Comparison of ENCODE assay signal across 10 mouse cellular contexts in genomic region chr16:37973855-37974519, GRCm38 (mm10). TPM values are rescaled to one million over a fixed set of nuclear protein-coding genes. Genes with fewer than 3 reads are reported as not detected.
DNase-seq lines count a peak whose midpoint lies in the region; ATAC-seq lines count a peak whose summit lies in the region.
"Had no signal": no experiment of that assay in that cellular context is flagged by ENCODE, and none has a peak within 500 bp of the region (broad histone marks: within the 10 kb centered on the region; RNA-seq: fewer than 3 reads in every experiment).

No protein-coding gene starts in this region.

- H3K36me3 ChIP-seq in kidney, embryonic 16.5 days (ENCODE audit: insufficient read depth, low read length), result no peaks in the 10 kb centered on the region
- H3K36me3 ChIP-seq in heart, embryonic 14.5 days (ENCODE audit: control insufficient read depth, insufficient read depth, low read length), result no peaks in the 10 kb centered on the region

- no peak overlapping the region for H3K27ac ChIP-seq in kidney, embryonic 16.5 days (ENCODE audit: low read length)
- H3K27ac ChIP-seq in heart, embryonic 14.5 days (replicated peaks in 1 of 2; ENCODE audit: control insufficient read depth in 1 of 2, insufficient read depth in 1 of 2, low read depth in 2 of 2, low read length in 2 of 2), result peak overlapping the region in 1 of 2 experiments; percentile 4; a peak in 1 of 4 replicates

- WGBS in kidney, embryonic 16.5 days, result 50% methylated on average over 11 of the region's 11 CpGs
- whole genome bisulfite sequencing in heart, embryonic 14.5 days, result 36% methylated on average over 11 of the region's 11 CpGs

- peaks cover 5% of the 10 kb centered on the region; the same call in 1 of the 2 replicates for H3K4me1 ChIP-seq in kidney, embryonic 16.5 days (ENCODE audit: insufficient read depth, low read length)
- H3K4me1 ChIP-seq in heart, embryonic 14.5 days (ENCODE audit: control insufficient read depth in 2 of 2, insufficient read depth in 2 of 2, low read length in 2 of 2), result peaks cover 0 to 4% of the 10 kb centered on the region in 2 experiments; a peak in 1 of 4 replicates

- H3K9me3 ChIP-seq in kidney, embryonic 16.5 days (ENCODE audit: low read length), result no peaks in the 10 kb centered on the region
- no peaks in the 10 kb centered on the region for H3K9me3 ChIP-seq in heart, embryonic 14.5 days (ENCODE audit: control insufficient read depth, low read length)

- DNase-seq in kidney, postnatal 10 days, result peak; percentile 57
- DNase-seq in layer of hippocampus, adult 8-10 months (ENCODE audit: low spot score in 2 of 2), result peak; percentile 37 to 46
- peak; percentile 68 for DNase-seq in retina, embryonic 14.5 days (ENCODE audit: low spot score)
- DNase-seq in spleen, adult 12 weeks (ENCODE audit: low spot score), result no peak
- DNase-seq in lung, postnatal 36 days, result no peak
- DNase-seq in MN1 (ENCODE audit: low spot score), result no peak

- H3K4me3 ChIP-seq in kidney, embryonic 16.5 days (ENCODE audit: low read length), result no peak overlapping the region
- no peak overlapping the region for H3K4me3 ChIP-seq in heart, embryonic 14.5 days (ENCODE audit: control insufficient read depth in 1 of 2, insufficient read depth in 1 of 2, low read depth in 1 of 2, low read length in 2 of 2)

- no peak overlapping the region for H3K4me2 ChIP-seq in kidney, embryonic 16.5 days (replicated peaks; ENCODE audit: low read depth, low read length)
- 0 out of 2 replicates have a peak overlapping the region, but pooled peaks have one; percentile 3 for H3K4me2 ChIP-seq in heart, embryonic 14.5 days (ENCODE audit: low read length)

- H3K27me3 ChIP-seq in kidney, embryonic 16.5 days (ENCODE audit: insufficient read depth, low read length), result no peaks in the 10 kb centered on the region
- no peaks in the 10 kb centered on the region for H3K27me3 ChIP-seq in heart, embryonic 14.5 days (ENCODE audit: control insufficient read depth, insufficient read depth, low read length)

- H3K9ac ChIP-seq in kidney, embryonic 16.5 days (replicated peaks; ENCODE audit: low read length), result no peak overlapping the region
- peak overlapping the region; percentile 8; the same call in 1 of the 2 replicates for H3K9ac ChIP-seq in heart, embryonic 14.5 days (ENCODE audit: low read length)

- no peak for ATAC-seq in kidney, embryonic 16.5 days (ENCODE audit: low FRiP score, low TSS enrichment)
- ATAC-seq in heart, embryonic 14.5 days (ENCODE audit: insufficient number of reproducible peaks, insufficient read depth, low FRiP score, low read depth), result no peak

RNA-seq across cellular contexts. Expression of gene Gpr156, which starts 57.7 kb away (rescaled TPM):
- polyA plus RNA-seq in kidney, embryonic 16.5 days (2015; fragmentation: Nextera tagmentation; extraction: Ambion mirVana), result 0.85 and 1.3 TPM in 2 replicates
- 0.42 and 0.54 TPM in 2 replicates for polyA plus RNA-seq in heart, embryonic 14.5 days (2014; fragmentation: Nextera tagmentation; extraction: Ambion mirVana)
- 1 to 10 TPM in 1 of 4 experiments, under 1 TPM in 3; 0.50 to 1.4 (median 0.74) TPM for total RNA-seq in layer of hippocampus, adult 8-10 months (2022)
- total RNA-seq: megakaryocyte-erythroid progenitor cell, adult 5-6 weeks; MEL had no signal

Comparison
In these comparisons a context has a peak if more than half of its experiments do, and no peak if none do; other contexts are left out.
1. DNase-seq: peak in kidney, postnatal 10 days (single experiment), layer of hippocampus, adult 8-10 months (2 of 2) and retina, embryonic 14.5 days (single experiment); none in spleen, adult 12 weeks (single experiment), lung, postnatal 36 days (single experiment) and MN1 (single experiment).